Mouse (Mus musculus): ENCODE measurements at regions not wholly inside any gene's neighbourhood (a gene's known extent, or its start where the extent isn't known, plus 50 kb on each side); places are given as distances from the start of the nearest gene placed in this dataset.
A peak's percentile ranks its signal among the peaks of the same experiment; 100 is the strongest.

GRCm38 (mm10) chr8:49101156-49101555 is 257.4 kb upstream of the Tenm3 start:
- intact Hi-C loops (cut with DNase I): no loop called here
- DNase-seq (ENCODE audit: extremely low spot score in 1 of 2, low spot score in 2 of 2): no peak

DNA sequence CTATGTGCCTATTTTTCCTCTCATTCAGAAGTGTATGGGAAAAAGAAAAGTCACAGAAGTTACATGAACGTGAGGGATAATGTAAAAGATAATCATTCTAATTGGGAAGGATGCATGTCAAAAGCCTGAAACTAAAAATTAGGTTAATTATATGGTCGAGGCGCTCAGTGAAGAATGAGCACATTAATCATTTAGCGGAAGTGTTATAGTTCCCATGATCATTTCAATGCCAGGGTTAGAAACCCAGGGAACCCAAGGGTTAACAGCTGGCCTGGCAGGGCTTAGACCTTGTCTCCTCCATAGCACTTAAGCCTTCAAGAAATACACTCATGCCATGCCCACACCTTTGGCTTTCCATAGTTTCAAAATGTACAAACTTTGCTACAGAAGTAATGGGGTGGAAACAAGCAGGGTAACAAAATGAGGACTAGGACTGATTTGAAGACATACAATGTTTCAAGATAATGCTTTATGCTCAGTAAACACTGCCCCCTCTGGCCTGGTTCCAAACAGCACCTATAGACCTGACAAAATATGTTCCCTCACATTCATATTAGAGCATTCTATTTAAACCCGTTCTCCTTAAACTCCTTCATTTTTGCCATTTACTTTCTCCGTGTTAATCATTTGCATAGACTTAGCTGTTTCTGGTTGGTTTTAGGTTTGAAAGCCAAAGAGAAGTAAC is 240.6 kb upstream of the Tenm3 start:
- DNase-seq (ENCODE audit: extremely low spot score in 1 of 2, low spot score in 2 of 2): no peak
- intact Hi-C loops (cut with DNase I): no loop called here

DNA sequence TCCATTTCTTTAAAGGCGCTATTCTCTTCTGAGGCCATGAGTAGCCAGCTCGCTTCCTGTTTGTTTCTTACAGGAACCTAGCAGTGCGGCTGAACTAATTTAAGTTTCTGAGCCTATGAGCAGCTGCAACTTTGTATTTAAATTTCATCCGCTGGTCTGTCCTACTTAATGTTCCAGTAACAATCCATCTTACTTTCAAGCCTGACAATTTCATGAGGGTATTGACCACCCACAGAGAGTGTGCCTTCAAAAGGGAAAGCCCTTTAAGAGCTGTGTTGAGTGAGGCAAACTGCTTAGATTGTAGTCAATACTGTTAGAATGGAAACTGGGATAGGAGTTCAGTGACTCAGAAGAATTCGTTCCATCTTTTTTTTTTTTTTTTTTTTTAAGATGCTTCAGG is 225.7 kb upstream of the Tenm3 start:
- intact Hi-C loops (cut with DNase I): no loop called here

GRCm38 (mm10) chr8:49063256-49063655 is 219.5 kb upstream of the Tenm3 start:
- intact Hi-C loops (cut with DNase I): no loop called here

More for the DNA sequence above, 225.7 kb upstream of the Tenm3 start:
- DNase-seq (ENCODE audit: extremely low spot score in 1 of 2, low spot score in 2 of 2): no peak

GRCm38 (mm10) chr8:49043236-49043635 is 199.5 kb upstream of the Tenm3 start:
- intact Hi-C loops (cut with DNase I): no loop called here
- no peak for DNase-seq (ENCODE audit: extremely low spot score in 1 of 2, low spot score in 2 of 2)

More at GRCm38 (mm10) chr8:49063256-49063655, 219.5 kb upstream of the Tenm3 start:
- no peak for DNase-seq (ENCODE audit: extremely low spot score in 1 of 2, low spot score in 2 of 2)

GRCm38 (mm10) chr8:49035970-49036700 is 192.4 kb upstream of the Tenm3 start:
- intact Hi-C loops (cut with DNase I): no loop called here
- no peak for DNase-seq (ENCODE audit: extremely low spot score in 1 of 2, low spot score in 2 of 2)

- intact Hi-C loops (cut with DNase I): no loop called here
- no peak for DNase-seq (ENCODE audit: extremely low spot score in 1 of 2, low spot score in 2 of 2)
Measured at GRCm38 (mm10) chr8:49035519-49035918, 191.8 kb upstream of the Tenm3 start.

GRCm38 (mm10) chr8:49030255-49030654 is 186.5 kb upstream of the Tenm3 start:
- DNase-seq (ENCODE audit: extremely low spot score in 1 of 2, low spot score in 2 of 2): no peak
- intact Hi-C loops (cut with DNase I): no loop called here

DNA sequence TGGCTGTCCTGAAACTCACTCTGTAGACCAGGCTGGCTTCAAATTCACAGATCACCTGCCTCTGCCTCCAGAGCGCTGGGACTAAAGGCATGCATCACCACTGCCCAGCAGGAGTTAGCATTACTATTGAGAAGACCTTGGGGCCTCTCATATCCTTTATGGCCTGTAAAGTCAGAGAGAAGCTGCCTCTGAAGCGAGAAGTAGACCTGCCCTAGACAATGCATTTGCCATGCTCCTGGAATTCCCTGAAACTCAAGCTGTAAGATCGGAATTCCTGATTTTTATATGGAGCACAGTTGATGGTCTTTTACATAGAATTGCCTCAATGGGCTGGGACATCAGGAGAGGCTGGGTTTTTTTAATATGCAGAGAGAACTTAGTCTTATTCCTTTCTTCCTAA is 174.0 kb upstream of the Tenm3 start:
- DNase-seq (ENCODE audit: extremely low spot score in 1 of 2, low spot score in 2 of 2): no peak
- intact Hi-C loops (cut with DNase I): no loop called here

DNA sequence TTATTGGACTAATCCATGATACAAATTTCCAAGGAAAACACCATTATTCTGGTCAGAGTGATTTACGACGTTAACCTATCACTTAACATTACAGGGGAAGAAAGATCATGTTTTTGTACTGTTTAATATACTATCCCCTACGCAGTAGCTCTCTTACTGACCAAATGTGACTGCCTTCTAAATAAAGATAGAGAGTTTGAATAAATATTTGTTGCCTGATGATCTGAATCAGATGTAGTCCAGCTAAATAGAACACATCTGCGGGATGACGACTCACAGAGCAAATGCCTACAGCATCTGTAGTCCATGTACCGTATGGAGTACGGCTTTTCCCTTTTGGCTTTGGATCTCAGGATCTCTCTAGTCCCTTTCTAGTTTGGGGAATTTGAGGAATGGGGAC is 171.9 kb upstream of the Tenm3 start:
- no peak for DNase-seq (ENCODE audit: extremely low spot score in 1 of 2, low spot score in 2 of 2)
- intact Hi-C loops (cut with DNase I): no loop called here

GRCm38 (mm10) chr8:49015200-49015599 is 171.4 kb upstream of the Tenm3 start:
- peak in 1 of 2 experiments; percentile 15 for DNase-seq (ENCODE audit: extremely low spot score in 1 of 2, low spot score in 2 of 2)
- intact Hi-C loops (cut with DNase I): no loop called here

GRCm38 (mm10) chr8:49006236-49006965 is 162.7 kb upstream of the Tenm3 start:
- DNase-seq (ENCODE audit: extremely low spot score in 1 of 2, low spot score in 2 of 2): no peak
- intact Hi-C loops (cut with DNase I): no loop called here

GRCm38 (mm10) chr8:48981667-48982066 is 137.9 kb upstream of the Tenm3 start:
- DNase-seq (ENCODE audit: extremely low spot score in 1 of 2, low spot score in 2 of 2): no peak
- intact Hi-C loops (cut with DNase I): no loop called here

DNA sequence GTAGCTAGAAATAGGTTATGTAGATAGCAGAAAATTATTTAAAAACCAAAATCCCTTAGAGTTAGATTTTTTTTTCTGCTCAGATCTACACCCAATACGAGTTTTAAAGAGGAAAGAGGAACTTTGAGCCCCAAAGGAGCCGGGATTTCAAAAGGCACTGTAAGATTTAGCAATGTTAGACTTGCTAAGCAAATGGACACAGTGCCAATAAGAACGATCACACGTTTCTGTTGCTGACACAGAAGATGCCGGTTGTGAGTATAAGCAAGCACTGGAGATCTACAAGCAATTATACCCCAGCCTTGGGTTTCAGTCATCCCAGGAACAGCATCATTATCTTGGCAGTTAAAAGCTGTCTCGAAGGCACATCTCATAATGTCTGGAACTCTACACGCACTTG is 137.0 kb upstream of the Tenm3 start:
- no peak for DNase-seq (ENCODE audit: extremely low spot score in 1 of 2, low spot score in 2 of 2)
- intact Hi-C loops (cut with DNase I): no loop called here

DNA sequence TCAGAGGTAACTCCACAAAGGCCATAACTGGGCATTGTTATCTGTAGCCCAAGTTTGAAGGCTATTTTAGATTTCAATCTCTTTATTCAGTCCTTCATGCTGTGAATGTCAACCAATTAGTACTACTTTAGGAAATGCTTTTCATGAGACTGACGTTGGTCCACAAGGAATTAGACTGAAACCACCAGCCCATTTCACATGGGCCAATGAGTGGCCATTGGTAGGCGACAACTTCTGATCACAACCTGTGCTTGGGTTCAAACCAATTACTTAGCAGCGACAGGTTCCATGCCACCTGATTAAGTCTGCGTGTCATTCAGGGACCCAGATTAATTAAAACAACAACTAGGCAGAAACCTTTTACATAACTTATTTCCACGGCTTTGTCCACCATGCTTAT is 126.9 kb upstream of the Tenm3 start:
- intact Hi-C loops (cut with DNase I): no loop called here
- no peak for DNase-seq (ENCODE audit: extremely low spot score in 1 of 2, low spot score in 2 of 2)

DNA sequence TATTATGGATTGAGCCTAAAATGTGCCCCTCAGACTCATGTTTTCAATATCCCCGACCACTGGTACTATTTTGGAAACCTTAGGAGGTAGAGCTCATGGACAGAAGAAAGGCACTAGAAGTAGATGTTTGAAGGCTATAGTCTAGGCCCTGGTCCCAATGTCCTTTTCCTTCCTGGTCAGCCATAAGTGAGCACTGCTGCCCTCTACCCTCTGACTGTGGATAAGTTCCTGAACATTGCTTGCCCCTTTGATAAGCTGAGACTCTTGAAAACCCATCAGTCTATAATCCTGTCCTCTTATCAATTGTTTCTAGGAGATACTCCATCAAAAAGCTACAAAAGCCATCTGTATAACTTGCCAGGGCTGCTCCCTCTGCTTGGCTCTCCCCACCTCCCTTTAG is 121.2 kb upstream of the Tenm3 start:
- no peak for DNase-seq (ENCODE audit: extremely low spot score in 1 of 2, low spot score in 2 of 2)
- intact Hi-C loops (cut with DNase I): no loop called here

GRCm38 (mm10) chr8:48957614-48958013 is 113.9 kb upstream of the Tenm3 start:
- no peak for DNase-seq (ENCODE audit: extremely low spot score in 1 of 2, low spot score in 2 of 2)
- intact Hi-C loops (cut with DNase I): no loop called here

DNA sequence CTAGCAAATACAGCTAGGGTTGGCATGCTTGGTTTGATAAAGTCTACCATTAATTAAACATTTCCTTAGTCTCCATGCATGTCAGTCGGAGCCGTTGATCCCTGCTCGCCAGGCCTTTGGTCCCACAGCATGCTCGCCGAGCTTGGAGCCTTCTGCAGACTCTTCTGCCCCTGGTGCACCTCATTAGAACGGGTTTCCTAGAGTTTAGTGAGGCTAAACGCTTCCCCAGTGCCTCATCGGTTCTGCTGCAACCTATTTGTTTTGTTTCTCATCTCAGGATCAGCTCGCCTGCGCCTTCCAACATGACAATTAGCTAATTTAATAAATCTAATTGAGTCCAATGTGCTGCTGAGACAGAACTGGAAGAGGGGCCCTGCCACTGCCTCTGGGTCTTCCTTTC is 107.7 kb upstream of the Tenm3 start:
- DNase-seq (ENCODE audit: extremely low spot score in 1 of 2, low spot score in 2 of 2): no peak
- intact Hi-C loops (cut with DNase I): no loop called here

DNA sequence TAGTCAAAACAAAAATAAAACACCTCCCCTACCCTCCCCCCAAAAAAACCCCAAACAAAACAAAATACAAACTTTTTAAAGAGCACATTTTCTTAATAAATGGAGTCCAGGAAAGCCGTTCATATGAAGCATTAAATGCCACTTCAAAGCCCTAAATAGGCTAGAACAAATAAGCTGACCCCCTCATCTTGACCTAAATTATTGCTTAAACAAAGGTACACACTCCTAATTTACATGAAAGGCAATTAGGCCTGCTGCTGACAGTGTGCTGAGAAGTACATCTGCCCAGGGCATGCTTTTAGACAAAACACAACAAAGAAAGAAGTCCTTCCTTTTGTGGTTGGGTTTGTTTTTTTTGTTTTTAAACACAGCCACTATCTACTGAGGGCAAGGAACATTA is 100.4 kb upstream of the Tenm3 start:
- intact Hi-C loops (cut with DNase I): no loop called here
- DNase-seq (ENCODE audit: extremely low spot score in 1 of 2, low spot score in 2 of 2): no peak

- no peak for DNase-seq (ENCODE audit: extremely low spot score in 1 of 2, low spot score in 2 of 2)
- intact Hi-C loops (cut with DNase I): no loop called here
Measured at GRCm38 (mm10) chr8:48937144-48937543, 93.4 kb upstream of the Tenm3 start.
